Mouse (Mus musculus) megakaryocyte, adult 5-6 weeks (primary cell): Measurements from ENCODE around the gene Alg3. TPM values are rescaled to one million over a fixed set of nuclear protein-coding genes. Genes with fewer than 3 reads are reported as not detected.

Experiments
- ATAC-seq: 2 replicates; pipeline ENCODE4 v1.8.0; 2016; ENCODE audit warnings: mild to moderate bottlenecking, inconsistent platforms; ENCODE audit not compliant: poor library complexity, severe bottlenecking
- total RNA-seq, 2 experiments: library from RNA; stranded (forward) in 1 of 2; stranded (reverse) in 1 of 2; fragments of 153-499, 151-499 nt in 1 of 2; fragments of 221-1000, 200-1000 nt in 1 of 2; gene quantifications; 2 replicates each; pipeline versions ENCODE4 v1.2.3 to v1.2.4; 2015 to 2017

Alg3 gene
- total RNA-seq (2015) (15.3 and 21.9 TPM in 2 replicates), total RNA-seq (2017) (7.4 and 10.7 TPM in 2 replicates)

DNA sequence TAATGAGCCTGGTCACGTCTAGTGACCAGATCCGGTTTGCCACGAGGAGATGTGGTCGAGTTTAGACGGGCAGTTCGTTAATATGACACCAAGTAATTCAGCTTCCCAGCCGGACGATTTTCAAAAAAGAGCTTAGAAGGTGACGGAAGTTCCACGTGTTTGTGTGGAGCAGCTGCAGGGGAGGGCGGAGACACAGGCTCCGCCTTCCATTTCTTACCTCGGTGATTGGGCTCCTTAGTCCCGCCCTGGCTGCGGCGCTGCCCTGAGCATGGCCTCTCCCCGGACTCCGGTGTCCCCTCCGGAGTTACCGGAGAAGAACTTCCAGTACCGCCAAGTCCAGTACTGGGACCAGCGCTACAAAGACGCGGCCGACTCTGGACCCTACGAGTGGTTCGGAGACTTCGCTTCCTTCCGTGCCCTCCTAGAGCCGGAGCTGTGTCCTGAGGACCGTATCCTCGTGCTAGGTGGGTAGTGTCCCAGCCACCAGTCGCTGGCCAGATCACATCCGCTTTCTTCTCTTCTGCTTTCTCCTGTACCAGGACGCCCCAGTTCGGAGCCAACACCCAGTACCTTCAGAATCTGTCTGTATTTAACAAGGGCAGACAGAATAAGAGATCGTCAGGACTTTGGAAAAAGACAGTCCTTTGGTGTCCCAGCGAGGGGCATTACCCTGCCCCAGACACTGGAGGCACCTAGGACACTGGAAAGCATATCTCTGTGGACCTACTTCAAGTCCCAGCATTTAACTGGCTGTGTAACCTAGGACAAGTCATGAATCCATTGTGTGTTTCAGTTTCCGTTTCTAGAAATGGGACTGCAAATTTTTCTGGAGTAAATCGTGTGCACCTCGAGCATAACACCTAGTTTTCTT is at the start of gene Alg3, which contains the start of the genes Eef1akmt4 and Gm49333:
Gene Alg3, minus strand, starts transcription at position 379 of the 871 bp plus-strand sequence.
Gene Eef1akmt4, plus strand, starts transcription at position 237 of the 871 bp plus-strand sequence.
Gene Gm49333, plus strand, starts transcription at position 254 of the 871 bp plus-strand sequence.
- peak; percentile 94 for ATAC-seq

DNA sequence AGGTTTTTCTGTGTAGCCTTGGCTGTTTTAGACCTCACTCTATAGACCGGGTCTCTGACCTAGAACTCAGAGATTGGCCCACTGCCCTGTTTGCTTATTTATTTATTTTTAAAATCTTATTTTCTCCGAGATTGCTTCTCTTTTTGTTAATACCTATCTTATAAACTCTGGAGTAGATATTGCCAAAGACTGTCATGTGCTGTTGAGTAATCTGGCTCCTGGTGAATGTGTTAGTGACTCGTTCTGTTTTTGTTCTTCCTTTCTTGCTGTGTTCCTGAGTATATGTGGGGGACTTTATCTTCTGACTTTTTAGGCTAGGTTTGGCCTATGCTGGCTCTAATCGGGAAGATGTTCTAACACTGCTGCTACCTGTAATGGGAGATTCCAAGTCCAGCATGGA is 46.1 kb upstream of the Alg3 start:
- no peak for ATAC-seq

GRCm38 (mm10) chr16:20653315-20653714 is 41.8 kb upstream of the Alg3 start:
- ATAC-seq = no peak

GRCm38 (mm10) chr16:20651947-20652310 is 40.4 kb upstream of the Alg3 start:
- ATAC-seq = peak; percentile 6; the same call in 1 of the 2 replicates

GRCm38 (mm10) chr16:20651076-20651946 is 39.8 kb upstream of the Alg3 start, which contains the start of gene Psmd2:
Psmd2 (plus strand) TSS chr16:20651652.
- peak; percentile 99 for ATAC-seq

- no peak for ATAC-seq
Observed at GRCm38 (mm10) chr16:20643911-20644310, 32.4 kb upstream of the Alg3 start.

DNA sequence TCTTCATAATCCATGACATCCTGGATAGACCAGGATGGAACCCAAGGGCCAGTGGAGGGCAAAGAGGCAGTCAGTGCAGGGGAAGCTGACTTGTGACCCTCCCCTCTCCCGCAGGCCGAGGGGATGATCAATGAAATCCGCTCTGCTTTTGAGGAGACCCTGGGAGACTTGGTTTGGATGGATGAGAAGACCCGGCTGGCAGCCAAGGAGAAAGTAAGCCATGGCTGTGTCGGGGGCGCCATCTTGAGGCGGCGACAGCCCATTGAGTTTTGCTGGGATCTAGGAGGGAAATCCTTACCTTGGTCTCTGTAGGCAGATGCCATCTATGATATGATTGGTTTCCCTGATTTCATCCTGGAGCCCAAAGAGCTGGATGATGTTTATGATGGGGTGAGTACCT is 30.6 kb upstream of the Alg3 start:
- peak; percentile 85 for ATAC-seq

GRCm38 (mm10) chr16:20638367-20638766 is 26.8 kb upstream of the Alg3 start:
- no peak for ATAC-seq

GRCm38 (mm10) chr16:20637410-20637809 is 25.9 kb upstream of the Alg3 start:
- ATAC-seq = no peak

DNA sequence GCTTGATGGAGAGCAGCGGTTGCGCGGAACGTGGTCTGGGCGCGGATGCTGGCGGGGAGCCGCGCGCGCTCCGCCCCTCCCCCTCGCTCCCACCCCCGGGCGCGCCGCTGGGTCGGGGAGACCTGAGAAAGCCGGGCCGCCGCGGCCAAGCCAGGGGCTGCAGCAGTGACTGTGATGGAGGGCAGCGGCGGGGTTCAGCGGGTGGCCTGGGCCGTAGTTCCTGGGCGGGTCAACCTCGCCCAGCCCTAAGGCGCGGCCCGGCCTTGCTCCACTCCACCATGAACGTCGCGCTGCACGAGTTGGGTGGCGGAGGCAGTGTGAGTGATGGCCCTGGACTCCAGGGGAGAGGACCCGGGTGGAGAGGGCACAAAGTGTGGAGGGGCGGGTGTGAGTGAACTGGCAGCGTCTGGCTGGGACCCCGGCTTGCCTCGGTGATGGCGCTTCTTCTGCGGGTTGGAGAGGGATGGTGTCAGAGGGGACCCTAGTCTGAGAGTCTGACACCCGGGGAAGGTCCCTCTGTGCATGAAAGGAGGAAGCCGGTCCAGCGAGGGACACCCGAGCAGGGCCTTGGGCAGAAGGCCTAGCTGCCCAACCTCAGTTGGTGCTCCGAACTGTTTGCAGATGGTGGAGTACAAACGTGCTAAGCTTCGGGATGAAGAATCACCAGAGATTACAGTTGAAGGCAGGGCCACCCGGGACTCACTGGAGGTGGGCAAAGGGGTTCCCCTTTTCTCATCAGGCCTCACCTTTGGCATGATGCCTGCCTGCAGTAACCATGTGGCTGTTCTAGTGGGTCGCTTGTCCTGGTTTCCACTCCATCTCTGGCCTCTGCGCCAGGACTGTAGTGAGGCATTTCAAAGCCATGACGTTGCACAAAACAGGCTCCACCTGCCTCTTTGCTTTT is 18.4 kb upstream of the Alg3 start, which contains the start of gene Ece2:
Gene Ece2, plus strand, starts transcription at position 98 of the 904 bp plus-strand sequence.
- peak; percentile 33 for ATAC-seq

- no peak for ATAC-seq
Observed at GRCm38 (mm10) chr16:20628871-20629391, 17.4 kb upstream of the Alg3 start.

DNA sequence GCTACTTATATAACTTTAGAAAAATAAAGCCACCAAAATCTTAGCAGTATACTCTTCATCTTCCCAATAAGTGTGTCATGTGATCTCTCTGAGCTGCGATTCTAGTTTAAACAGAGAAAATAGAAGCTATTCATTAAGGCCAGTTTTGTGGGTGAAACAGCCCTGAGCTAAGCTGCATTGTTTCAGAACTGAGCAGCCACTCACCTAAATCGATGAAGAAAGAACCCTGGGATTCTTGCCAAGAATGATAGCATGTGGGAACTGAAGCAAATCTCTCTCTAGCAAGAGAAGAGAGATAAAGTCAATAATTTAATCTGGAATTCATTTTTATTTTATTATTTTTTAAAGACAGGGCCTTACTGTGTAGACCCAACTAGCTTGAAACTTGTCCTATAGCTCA is 11.7 kb upstream of the Alg3 start:
- no peak for ATAC-seq

DNA sequence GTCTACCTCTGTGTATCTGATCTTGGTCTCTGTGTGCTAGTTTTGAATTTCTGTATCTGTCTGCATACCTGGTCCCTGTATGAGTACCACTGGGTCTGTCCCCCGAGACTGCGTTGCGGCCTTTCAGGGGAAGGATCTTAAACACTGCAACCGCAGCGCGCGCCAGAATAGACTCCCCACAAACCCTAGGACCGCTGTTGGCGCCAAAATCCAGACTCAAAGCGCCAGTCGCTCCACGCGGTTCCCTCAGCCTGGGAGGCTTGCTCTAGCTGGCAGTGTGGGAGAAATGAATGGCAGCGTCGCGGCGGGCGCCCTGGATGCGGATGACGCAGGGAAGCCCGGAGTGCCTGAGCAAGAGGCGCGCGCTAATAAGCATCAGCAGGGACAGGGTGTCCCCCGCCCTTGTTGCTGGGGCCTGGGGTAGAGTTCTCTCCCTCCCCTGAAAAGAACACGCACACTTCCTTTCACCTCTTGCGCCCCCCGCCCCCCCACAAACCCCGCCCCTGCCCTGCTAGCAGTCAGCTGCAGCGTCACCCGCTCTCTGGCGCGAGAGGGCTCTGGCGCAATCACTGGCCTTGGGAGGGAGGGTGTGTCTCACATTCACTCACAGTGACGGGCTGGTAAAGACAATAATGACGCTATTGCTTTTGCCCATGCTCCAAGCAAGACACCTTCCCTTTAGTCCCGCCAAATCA is 10.6 kb upstream of the Alg3 start:
- ATAC-seq = peak; percentile 76

DNA sequence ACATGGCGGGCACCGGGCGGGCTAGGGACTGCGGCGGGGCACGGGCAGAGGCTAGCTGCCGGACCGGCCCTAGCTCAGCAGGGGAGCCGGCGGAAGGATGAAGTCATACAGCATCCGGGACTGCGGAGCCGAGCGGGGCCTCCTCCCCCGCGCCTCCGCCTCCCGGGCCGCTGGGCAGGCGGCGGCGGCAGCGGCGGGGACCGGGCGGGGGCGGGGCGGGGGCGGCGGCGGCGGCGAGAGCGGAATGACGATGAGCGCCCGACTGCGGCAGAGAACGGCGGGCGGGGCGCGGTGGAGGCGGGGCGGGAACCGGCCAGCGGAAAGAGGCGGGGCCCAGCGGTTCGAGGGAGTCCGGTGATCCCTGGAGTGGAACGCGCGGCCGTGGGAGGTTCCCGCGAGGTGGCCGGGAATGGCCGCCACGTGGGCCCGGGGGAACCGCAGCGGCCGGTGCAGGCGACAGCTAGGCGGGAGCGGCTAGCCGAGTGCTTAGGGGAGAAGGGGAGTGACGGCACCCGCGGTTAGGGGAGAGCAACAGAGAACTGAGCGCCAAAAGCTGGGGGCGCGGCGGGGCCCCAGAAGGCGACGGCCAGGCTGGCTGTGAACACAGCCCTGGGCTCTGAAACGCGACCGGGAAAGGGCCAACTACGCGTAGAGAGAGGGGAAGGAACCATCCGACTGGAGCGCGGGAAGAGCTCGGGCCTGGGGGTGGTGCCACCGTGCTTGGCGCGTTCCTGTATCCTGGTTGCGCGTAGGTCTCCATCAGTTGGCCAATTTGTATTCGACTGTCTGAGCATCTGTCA is 9.9 kb upstream of the Alg3 start, which contains the start of gene Camk2n2:
Gene Camk2n2, minus strand, starts transcription at position 97 of the 800 bp plus-strand sequence.
- peak; percentile 62 for ATAC-seq

DNA sequence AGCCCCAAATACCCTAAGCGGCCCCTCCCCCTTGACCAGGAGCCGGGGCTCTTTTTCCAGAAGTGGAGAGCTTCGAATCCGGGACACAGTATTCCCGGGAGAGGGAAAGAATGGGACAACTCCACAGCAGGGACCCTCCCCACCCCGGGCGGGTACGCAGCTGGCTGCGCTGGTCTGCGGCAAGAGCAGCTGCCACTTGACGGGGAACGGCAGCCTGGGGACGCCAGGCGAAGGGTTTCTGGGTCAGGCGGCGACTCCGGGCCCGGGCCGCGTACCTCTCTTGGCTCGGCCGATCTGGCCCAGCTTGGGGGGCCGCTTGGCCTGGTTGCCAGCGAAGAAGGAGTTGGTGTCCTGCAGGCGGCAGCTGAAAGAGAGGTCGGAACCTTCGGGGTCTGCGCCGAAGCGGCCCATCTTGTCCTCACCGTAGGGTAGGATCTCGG is 9.2 kb upstream of the Alg3 start:
- ATAC-seq = no peak

- no peak for ATAC-seq
Observed at GRCm38 (mm10) chr16:20620399-20620735, 8.8 kb upstream of the Alg3 start.

GRCm38 (mm10) chr16:20619541-20620398 is 8.2 kb upstream of the Alg3 start:
- peak; percentile 52 for ATAC-seq
